Mouse (Mus musculus) brain, embryonic 14.5 days (tissue): ENCODE results near the gene Gm6871.

Source experiments
- CTCF ChIP-seq: fragments of 200-500 bp; IDR thresholded peaks from 2 replicates; pipeline ENCODE4 v1.5.1; 2012; ENCODE audit warnings: inconsistent platforms, mild to moderate bottlenecking, moderate library complexity, borderline replicate concordance; ENCODE audit not compliant: insufficient read depth, insufficient read length; ENCODE audit errors: extremely low read depth
- POLR2A ChIP-seq: fragments of 200-500 bp; IDR thresholded peaks from 2 replicates; pipeline ENCODE4 v1.6.1; 2012; ENCODE audit warnings: mild to moderate bottlenecking, inconsistent platforms, borderline replicate concordance; ENCODE audit not compliant: poor library complexity, insufficient read depth, insufficient read length, severe bottlenecking; ENCODE audit errors: extremely low read depth

GRCm38 (mm10) chr7:41497871-41498270 is 75.6 kb downstream of the Gm6871 start:
- no peak for TF ChIP-seq POLR2A
- TF ChIP-seq CTCF: no peak
